Mouse (Mus musculus) lung, embryonic 15.5 days (tissue): ENCODE results near the gene Alx1. TPM values are rescaled to one million over a fixed set of nuclear protein-coding genes. Genes with fewer than 3 reads are reported as not detected.

Source experiments
- ATAC-seq: fragments of 200-750 bp; cut with Nextera tagmentation; 2 replicates; pipeline ENCODE4 v1.8.0; 2017; ENCODE audit warnings: moderate number of reproducible peaks, borderline replicate concordance; ENCODE audit not compliant: low FRiP score, low TSS enrichment; ENCODE audit errors: extremely low read depth
- H3K27ac ChIP-seq: fragments of 300-500 bp; sonication (generic); 2 replicates; pipeline ENCODE4 v1.5.1; 2015; ENCODE audit warnings: moderate library complexity, mild to moderate bottlenecking, inconsistent platforms
- H3K27me3 ChIP-seq: fragments of 300-500 bp; sonication (generic); 2 replicates; pipeline ENCODE4 v1.6.1; 2015; ENCODE audit warnings: inconsistent platforms
- H3K36me3 ChIP-seq: fragments of 300-500 bp; sonication (generic); 2 replicates; pipeline ENCODE4 v1.6.1; 2015; ENCODE audit warnings: inconsistent platforms
- H3K4me1 ChIP-seq: fragments of 300-500 bp; sonication (generic); 2 replicates; pipeline ENCODE4 v1.6.1; 2015; ENCODE audit warnings: inconsistent platforms
- H3K4me2 ChIP-seq: fragments of 300-500 bp; sonication (generic); 2 replicates; pipeline ENCODE4 v1.6.1; 2015; ENCODE audit warnings: inconsistent platforms, mild to moderate bottlenecking, moderate library complexity
- H3K4me3 ChIP-seq: fragments of 300-500 bp; sonication (generic); 2 replicates; pipeline ENCODE4 v1.5.1; 2015; ENCODE audit warnings: mild to moderate bottlenecking, inconsistent platforms
- H3K9ac ChIP-seq: fragments of 300-500 bp; sonication (generic); 2 replicates; pipeline ENCODE4 v1.6.1; 2015; ENCODE audit warnings: inconsistent platforms
- H3K9me3 ChIP-seq: fragments of 300-500 bp; sonication (generic); 2 replicates; pipeline ENCODE4 v1.6.1; 2016; ENCODE audit warnings: inconsistent platforms
- WGBS: fragments of 180-500 bp; shearing (Covaris S2); methylation state at CpG from one replicate; pipeline ENCODE4 v1.1.7; 2015; 5-methylcytosine and 5-hydroxymethylcytosine counted together
- polyA plus RNA-seq: library from polyadenylated mRNA; unstranded; fragments of >200 nt; fragmentation: Nextera tagmentation; extraction: Ambion mirVana; gene quantifications from 2 replicates; pipeline ENCODE4 v1.2.1, GENCODE M21; 2015

The Alx1 gene
- 0.33 and 0.37 TPM in 2 replicates for polyA plus RNA-seq

DNA sequence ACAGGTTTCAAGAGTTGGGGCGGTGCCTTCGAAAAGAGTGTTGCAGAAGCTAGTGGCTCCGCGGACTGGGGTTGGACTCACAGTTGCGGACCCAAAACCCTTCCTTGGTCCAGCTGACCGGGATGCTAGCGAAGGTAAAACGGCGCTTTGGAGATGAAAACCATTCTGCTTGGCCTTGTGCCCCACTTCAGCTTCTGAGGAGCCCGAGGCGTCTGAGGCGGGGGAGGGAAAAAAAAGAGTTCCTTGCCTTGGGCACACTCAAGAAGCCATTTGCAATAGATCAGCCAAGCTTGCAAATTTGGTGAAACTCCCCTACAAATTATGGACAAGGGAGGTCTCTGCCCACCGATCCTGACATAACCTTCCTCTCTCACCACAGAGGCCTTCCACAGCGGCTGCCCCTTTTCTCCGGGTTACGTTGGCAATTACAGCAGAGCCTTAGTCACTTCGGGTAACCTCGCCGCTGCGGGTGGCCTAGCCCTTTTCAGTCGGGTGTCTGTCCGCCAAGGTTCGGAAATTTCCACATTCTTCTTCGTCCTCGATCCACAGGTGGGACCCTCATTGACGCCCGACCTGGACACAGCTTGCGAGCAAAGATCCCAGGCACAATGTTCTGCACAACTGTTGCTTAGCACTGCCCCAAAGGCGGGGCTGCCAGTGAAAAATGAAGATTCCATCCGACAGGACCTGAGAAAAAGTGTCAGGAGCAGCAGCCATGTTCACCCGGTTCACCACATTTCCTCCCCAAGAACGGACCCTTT is at the start of gene Alx1:
Alx1 (minus strand) TSS at position 486 of the 761 bp plus-strand sequence.
- Histone ChIP-seq H3K9me3 (no peaks in the 10 kb centered on the region), H3K27me3 (peaks cover 84% of the 10 kb centered on the region), H3K36me3 (no peaks in the 10 kb centered on the region), H3K27ac (no peak within 1 kb of the TSS), H3K4me1 (peaks cover 12% of the 10 kb centered on the region), H3K4me2 (peak within 1 kb of the TSS; percentile 68), H3K4me3 (no peak within 1 kb of the TSS), H3K9ac (no peak within 1 kb of the TSS)
- 3% methylated on average over 32 of the region's 32 CpGs for WGBS
- ATAC-seq, result no peak

DNA sequence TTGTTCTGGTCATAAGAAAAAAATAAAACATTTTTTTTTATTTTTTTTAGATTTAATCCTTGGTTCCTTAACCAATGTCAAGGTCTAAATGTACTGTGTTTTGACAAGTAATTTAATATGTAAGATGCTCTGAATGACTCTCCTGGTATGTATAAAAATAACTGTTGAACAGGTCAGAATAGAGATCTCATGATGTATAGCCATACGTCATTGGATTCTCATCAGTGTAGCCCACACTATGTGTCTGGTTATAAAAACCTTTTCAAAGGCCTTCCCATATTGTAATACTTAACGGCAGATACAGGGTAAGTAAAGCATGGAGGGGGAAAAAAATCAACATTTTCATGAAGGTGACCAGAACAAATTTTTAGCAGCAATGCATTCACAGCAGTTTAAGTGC is 19.6 kb upstream of the Alx1 start:
- Histone ChIP-seq H3K4me3 (no peak overlapping the region), H3K4me1 (no peaks in the 10 kb centered on the region), H3K9ac (no peak overlapping the region), H3K4me2 (no peak overlapping the region), H3K9me3 (no peaks in the 10 kb centered on the region), H3K27me3 (no peaks in the 10 kb centered on the region), H3K27ac (no peak overlapping the region), H3K36me3 (no peaks in the 10 kb centered on the region)
- WGBS, result 84% methylated on average over 2 of the region's 2 CpGs
- no peak for ATAC-seq

DNA sequence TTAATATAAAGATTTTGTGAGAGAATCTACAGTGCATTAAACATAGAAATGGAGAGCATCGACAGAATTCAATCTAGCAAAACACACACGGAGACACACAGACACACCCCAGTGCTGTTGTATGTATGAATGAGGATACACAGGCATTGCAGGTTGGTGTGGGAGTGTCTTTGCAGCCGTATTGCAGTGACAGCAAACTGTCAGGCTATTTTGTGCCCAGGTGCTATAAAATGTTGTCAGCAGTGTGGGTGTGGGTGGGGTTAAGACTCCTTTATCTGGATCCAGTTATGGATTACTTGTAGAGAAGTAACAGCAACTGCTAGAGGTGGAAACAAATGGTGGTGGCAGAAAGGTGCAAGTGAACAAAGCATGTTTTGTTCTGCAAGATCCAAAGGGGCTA is 16.6 kb upstream of the Alx1 start:
- no peak for ATAC-seq
- no peaks in the 10 kb centered on the region for H3K36me3 ChIP-seq

DNA sequence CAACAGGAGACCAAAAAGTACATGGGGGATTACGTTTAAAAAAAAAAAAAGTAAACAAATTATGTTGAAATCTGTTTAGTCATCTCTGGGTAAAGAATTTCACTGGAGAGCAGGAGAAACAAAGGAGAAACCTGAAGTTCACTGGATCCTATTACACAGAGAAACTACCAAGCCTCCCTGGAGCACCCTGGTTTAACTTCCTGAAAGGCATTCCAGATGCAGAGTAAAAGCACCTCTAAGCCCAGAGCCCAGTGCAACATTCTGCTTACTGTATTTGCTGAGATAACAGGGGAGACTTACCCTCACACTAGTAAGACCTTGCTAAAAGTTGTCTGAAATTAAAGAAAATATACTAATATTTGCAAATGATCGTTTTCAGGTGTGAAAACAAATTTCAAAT is 15.0 kb upstream of the Alx1 start:
- Histone ChIP-seq H3K27me3 (no peaks in the 10 kb centered on the region), H3K4me2 (no peak overlapping the region), H3K36me3 (no peaks in the 10 kb centered on the region), H3K27ac (no peak overlapping the region), H3K4me3 (no peak overlapping the region), H3K4me1 (no peaks in the 10 kb centered on the region), H3K9ac (no peak overlapping the region), H3K9me3 (no peaks in the 10 kb centered on the region)
- ATAC-seq, result no peak
- 37% methylated on average over 2 of the region's 2 CpGs for WGBS

More for the DNA sequence above, 16.6 kb upstream of the Alx1 start:
- Histone ChIP-seq H3K9me3 (no peaks in the 10 kb centered on the region), H3K4me3 (no peak overlapping the region), H3K4me2 (no peak overlapping the region), H3K9ac (no peak overlapping the region), H3K27ac (no peak overlapping the region), H3K4me1 (no peaks in the 10 kb centered on the region), H3K27me3 (no peaks in the 10 kb centered on the region)
- 67% methylated on average over 3 of the region's 3 CpGs for WGBS

DNA sequence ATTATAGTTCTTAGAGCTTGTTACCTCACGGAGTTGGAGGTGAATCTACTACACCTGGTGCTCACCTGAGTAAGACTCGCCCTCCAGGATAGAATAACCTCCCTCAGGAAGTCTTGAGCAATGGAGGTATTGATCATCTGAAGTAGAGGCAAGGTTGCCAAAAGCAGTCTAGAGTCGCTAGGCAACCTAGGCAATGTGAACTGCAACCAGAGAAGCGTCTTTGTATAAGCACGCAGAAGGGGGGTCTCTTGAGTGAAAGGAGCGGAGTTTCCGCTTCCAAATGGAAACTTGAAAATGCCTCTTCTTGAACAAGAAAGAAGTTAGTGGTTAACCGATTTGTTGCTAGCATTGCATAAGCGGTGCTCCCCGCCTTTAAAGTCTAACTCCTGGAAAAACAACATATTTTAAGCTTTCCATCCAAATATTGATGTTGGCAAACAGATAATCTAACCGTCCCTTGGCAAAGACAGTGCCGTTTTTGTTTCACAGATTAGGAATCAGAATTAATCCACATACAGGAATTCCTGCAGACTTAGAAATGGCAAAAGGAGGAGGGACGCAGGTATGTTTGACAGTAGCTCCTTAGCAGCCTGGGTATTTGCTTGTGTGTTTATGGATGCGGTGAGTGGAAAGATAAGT is 5.1 kb upstream of the Alx1 start:
- peaks cover 58% of the 10 kb centered on the region for H3K27me3 ChIP-seq
- H3K4me2 ChIP-seq, result no peak overlapping the region
- H3K27ac ChIP-seq, result no peak overlapping the region
- H3K4me3 ChIP-seq, result no peak overlapping the region
- H3K9me3 ChIP-seq, result no peaks in the 10 kb centered on the region
- H3K9ac ChIP-seq, result no peak overlapping the region
- no peak for ATAC-seq
- no peaks in the 10 kb centered on the region for H3K4me1 ChIP-seq
- 3% methylated on average over 14 of the region's 14 CpGs for WGBS
- no peaks in the 10 kb centered on the region for H3K36me3 ChIP-seq

DNA sequence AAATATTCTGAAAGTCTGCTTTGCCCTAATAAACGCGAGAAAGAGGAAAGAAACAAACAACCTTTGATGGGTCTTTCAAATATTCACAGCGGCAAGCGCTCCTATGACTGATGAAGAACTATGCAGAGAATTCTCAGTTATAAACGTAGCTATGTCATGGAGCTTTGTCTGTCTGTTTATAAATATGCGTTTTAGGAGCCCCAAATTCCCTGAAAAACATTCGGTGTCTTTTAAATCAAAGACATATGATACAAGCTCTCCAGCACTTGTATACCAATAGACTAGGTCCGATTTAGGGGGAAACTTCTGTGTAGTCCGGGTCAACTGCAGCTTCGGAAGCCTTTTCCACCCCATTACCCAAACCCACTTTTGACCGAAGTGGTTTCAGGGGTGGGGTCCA is 916 bp upstream of the Alx1 start:
- WGBS, result 8% methylated on average over 11 of the region's 11 CpGs
- Histone ChIP-seq H3K4me1 (peaks cover 12% of the 10 kb centered on the region), H3K36me3 (no peaks in the 10 kb centered on the region), H3K27ac (no peak overlapping the region), H3K9me3 (no peaks in the 10 kb centered on the region), H3K27me3 (peaks cover 88% of the 10 kb centered on the region), H3K4me2 (no peak overlapping the region), H3K4me3 (no peak overlapping the region), H3K9ac (no peak overlapping the region)
- no peak for ATAC-seq

DNA sequence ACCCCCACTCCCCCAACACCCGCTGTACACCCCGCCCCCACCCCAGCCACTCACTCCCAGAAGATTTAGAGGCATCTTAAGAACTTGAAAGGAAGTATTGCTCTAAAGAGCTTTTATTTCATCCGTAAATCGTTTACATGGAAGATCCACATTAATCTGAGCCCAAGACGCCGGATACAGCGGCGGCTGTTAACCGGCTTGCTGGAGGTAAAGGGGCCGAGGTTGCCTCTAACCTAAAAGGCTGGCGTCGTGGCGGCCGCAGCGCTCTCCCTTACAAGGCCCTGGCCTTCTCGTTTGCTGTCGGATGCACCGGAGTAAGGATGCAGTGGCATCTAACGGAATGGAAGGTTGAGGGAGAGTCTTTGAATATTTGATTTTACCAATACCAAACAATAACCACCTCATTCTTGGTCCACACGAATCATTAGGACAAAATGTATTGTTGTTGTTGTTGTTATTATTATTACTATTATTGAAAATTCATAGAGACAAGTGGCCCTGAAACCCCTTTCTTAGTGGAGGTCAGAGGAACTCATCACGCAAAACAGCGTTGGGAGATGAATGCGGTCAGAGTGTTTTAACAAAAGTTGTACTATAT is 784 bp downstream of the Alx1 start:
- ATAC-seq, result no peak
- no peaks in the 10 kb centered on the region for H3K36me3 ChIP-seq
- H3K4me3 ChIP-seq, result no peak overlapping the region
- H3K9ac ChIP-seq, result no peak overlapping the region
- H3K9me3 ChIP-seq, result no peaks in the 10 kb centered on the region
- no peak overlapping the region for H3K27ac ChIP-seq
- 3% methylated on average over 23 of the region's 23 CpGs for WGBS
- H3K4me1 ChIP-seq, result peaks cover 12% of the 10 kb centered on the region
- H3K4me2 ChIP-seq, result peak overlapping the region; percentile 68
- peaks cover 78% of the 10 kb centered on the region for H3K27me3 ChIP-seq

DNA sequence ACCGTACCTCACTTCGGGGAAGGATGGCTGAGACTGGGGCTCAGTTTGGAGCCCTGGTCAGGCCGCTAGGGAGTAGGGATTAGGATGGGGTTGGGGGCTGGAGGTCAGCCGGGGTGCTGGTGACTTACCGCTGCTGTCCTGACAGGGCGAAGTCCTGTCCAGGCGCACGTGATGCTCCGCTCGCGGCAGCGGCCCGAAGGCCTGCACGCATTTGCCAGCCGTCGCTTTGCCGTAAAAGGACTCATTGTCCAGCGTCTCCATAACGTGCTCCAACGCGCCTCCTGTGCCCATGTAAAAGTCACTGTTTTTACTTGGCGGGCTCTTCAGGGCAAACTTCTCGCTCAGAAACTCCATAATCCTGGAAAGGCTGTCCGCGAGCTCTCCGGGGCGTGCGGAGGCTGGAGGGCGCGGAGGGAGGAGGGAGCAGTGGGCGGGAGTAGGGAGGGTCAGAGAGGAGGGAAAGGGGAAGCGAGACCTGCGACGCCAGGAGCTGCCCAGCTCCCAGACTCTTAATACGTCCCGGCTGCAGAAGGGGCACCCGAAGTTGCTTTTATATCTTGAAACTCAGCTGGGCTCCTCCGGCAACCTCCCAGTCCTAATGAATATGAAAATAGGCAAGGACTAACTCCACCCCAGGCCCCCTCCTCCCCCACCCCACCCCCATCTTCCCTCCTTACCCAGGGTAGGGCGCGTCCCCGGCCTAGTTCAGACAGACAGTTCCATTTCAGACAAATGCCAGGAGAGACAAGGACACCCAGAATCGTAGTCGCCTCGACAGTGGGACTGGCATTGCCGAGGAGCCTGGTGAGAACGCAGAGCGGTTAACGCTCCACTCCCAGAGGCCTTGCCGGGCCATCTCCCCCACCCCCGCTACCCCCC is 1.5 kb downstream of the Alx1 start:
- Histone ChIP-seq H3K9ac (no peak overlapping the region), H3K27me3 (peaks cover 82% of the 10 kb centered on the region), H3K36me3 (no peaks in the 10 kb centered on the region), H3K4me2 (peak overlapping the region; percentile 68), H3K9me3 (no peaks in the 10 kb centered on the region), H3K4me1 (peaks cover 12% of the 10 kb centered on the region), H3K27ac (no peak overlapping the region), H3K4me3 (peak overlapping the region; percentile 40)
- WGBS, result 0% methylated on average over 45 of the region's 50 CpGs
- peak; percentile 72; the same call in 1 of the 2 replicates for ATAC-seq

DNA sequence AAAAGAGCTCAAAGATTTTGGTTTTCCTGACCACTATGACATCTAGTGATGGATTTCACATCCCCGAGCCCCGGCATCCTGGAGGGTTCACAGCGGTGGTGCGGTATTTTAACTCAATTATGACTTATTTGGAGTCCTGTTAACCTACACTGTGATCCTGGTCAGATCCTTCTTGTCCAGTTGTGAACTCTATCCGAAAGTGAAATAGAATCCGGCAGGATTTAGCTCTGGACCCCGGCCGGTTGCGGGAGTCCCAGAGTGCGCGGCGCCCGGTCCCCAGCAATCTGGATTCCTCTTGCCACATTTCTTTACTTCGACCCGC is 2.1 kb downstream of the Alx1 start:
- WGBS, result under 1% methylated on average over 15 of the region's 15 CpGs
- peak overlapping the region; percentile 68 for H3K4me2 ChIP-seq
- no peak for ATAC-seq
- no peak overlapping the region for H3K27ac ChIP-seq
- peaks cover 76% of the 10 kb centered on the region for H3K27me3 ChIP-seq
- peak overlapping the region; percentile 40 for H3K4me3 ChIP-seq
- no peaks in the 10 kb centered on the region for H3K36me3 ChIP-seq
- H3K9me3 ChIP-seq, result no peaks in the 10 kb centered on the region
- no peak overlapping the region for H3K9ac ChIP-seq
- H3K4me1 ChIP-seq, result peaks cover 12% of the 10 kb centered on the region

DNA sequence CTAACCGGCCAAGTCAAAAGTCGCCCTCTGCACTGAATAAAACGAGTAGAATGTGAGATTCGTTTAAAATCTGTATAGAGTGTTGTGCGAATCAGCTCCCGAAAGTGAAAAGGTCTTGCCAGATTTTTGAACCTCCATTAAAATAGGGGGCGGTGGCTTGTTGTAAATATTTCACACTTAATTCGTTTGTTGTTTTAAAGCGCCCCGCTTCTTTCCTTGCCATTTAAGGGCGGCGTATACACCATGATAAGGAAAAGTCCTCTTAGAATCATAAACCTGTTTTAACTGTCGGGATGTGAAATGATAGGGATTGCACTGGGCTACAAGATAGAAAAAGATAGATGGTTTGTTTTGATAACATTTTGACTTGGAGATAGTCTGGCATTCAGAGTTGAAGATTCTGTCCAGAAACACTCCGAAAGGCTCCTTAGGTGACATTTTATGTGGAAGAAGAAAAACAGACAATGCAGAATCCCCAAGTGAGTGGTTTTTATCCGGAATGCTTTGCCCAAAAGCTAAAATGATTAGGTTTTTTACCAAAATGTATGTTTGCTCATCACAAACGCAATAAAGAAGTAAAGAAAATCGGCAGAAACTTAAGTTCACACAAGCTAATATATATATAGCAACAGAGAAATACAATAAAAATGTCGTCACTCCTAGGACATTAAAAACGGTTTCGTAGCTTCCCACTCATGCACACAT is 2.6 kb downstream of the Alx1 start:
- no peak overlapping the region; the same call in 1 of the 2 replicates for H3K4me3 ChIP-seq
- peaks cover 71% of the 10 kb centered on the region for H3K27me3 ChIP-seq
- no peak for ATAC-seq
- 1% methylated on average over 20 of the region's 20 CpGs for WGBS
- H3K9me3 ChIP-seq, result no peaks in the 10 kb centered on the region
- H3K27ac ChIP-seq, result no peak overlapping the region
- peaks cover 12% of the 10 kb centered on the region for H3K4me1 ChIP-seq
- H3K9ac ChIP-seq, result no peak overlapping the region
- H3K4me2 ChIP-seq, result no peak overlapping the region
- H3K36me3 ChIP-seq, result no peaks in the 10 kb centered on the region

DNA sequence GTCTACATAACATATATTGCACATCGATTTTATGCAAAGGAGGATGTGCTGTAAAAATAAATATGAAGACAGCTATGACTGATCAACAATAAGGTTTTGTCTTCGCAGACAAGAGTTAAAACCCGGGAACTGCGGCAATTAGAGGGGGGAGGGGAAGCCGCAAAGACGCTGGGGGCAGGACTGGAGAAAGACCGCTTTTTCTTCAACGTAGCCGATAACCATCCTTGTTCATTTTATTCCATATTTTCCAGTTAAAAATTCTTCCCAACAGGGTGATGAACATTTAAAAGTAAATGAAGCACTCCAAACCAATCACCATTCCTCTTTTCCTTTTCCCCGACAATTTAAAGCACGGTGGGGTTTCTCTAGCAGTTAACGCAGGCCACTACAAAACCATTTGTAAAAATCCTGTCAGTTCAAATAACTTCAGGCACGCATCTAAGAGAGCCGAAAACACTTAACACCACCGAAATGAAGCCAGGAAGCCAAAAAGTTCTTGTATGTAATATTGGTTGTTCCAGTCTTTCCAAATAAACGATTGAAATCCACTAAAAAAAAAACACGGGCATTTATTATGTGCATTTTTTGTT is 3.3 kb downstream of the Alx1 start:
- Histone ChIP-seq H3K9ac (no peak overlapping the region), H3K36me3 (no peaks in the 10 kb centered on the region), H3K4me2 (no peak overlapping the region), H3K4me3 (no peak overlapping the region), H3K9me3 (no peaks in the 10 kb centered on the region), H3K27me3 (peaks cover 67% of the 10 kb centered on the region), H3K27ac (no peak overlapping the region), H3K4me1 (peaks cover 12% of the 10 kb centered on the region)
- no peak for ATAC-seq
- WGBS, result 1% methylated on average over 17 of the region's 17 CpGs
